Comparison of ENCODE assay signal across 8 mouse cellular contexts in the genomic region with DNA sequence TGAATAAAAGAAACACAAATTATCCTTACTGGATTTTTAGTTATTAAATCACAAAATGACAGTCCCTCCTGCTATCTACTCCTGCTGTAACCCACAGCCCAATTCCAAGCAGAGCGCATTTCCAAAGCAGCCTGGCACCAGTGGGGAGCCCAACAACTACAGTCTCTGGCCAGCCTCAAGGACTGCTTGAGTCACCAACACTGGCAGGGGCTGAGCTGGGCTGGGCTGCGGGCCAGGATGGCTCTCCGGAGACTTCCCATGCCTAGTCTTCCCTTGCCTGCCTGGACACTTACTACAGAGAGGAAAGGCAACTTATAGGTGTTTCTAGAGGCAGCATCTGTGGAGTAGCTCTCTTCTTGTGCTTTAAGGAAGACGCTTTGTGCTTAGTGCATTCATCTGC. TPM values are rescaled to one million over a fixed set of nuclear protein-coding genes. Genes with fewer than 3 reads are reported as not detected.
DNase-seq lines count a peak whose midpoint lies in the region; ATAC-seq lines count a peak whose summit lies in the region.

No protein-coding gene starts in this region.

- no peak overlapping the region for H3K9ac ChIP-seq in forebrain, embryonic 14.5 days (ENCODE audit: low read length)
- H3K9ac ChIP-seq in forebrain, embryonic 12.5 days = no peak overlapping the region
- H3K9ac ChIP-seq in midbrain, embryonic 16.5 days (ENCODE audit: low read depth, low read length) = no peak overlapping the region

- H3K27me3 ChIP-seq in forebrain, embryonic 14.5 days (replicated peaks; ENCODE audit: control insufficient read depth, insufficient read depth, low read length) = no peaks in the 10 kb centered on the region
- H3K27me3 ChIP-seq in forebrain, embryonic 12.5 days = no peaks in the 10 kb centered on the region
- H3K27me3 ChIP-seq in midbrain, embryonic 16.5 days (ENCODE audit: control insufficient read depth, insufficient read depth, low read depth, low read length) = no peaks in the 10 kb centered on the region

- 86% methylated on average over 4 of the region's 4 CpGs for WGBS in forebrain, embryonic 14.5 days
- 94% methylated on average over 4 of the region's 4 CpGs for WGBS in forebrain, embryonic 12.5 days
- 78% methylated on average over 4 of the region's 4 CpGs for whole genome bisulfite sequencing in midbrain, embryonic 16.5 days

- H3K4me2 ChIP-seq in forebrain, embryonic 14.5 days (ENCODE audit: low read length) = no peak overlapping the region
- H3K4me2 ChIP-seq in forebrain, embryonic 12.5 days = no peak overlapping the region
- H3K4me2 ChIP-seq in midbrain, embryonic 16.5 days (ENCODE audit: low read length) = no peak overlapping the region

- no peak overlapping the region for H3K4me3 ChIP-seq in forebrain, embryonic 14.5 days (ENCODE audit: low read depth, low read length)
- no peak overlapping the region for H3K4me3 ChIP-seq in forebrain, embryonic 12.5 days (replicated peaks)
- H3K4me3 ChIP-seq in midbrain, embryonic 16.5 days (ENCODE audit: low read depth, low read length) = no peak overlapping the region

- peak; percentile 36 for DNase-seq in forebrain, embryonic 14.5 days (ENCODE audit: low spot score)
- peak; percentile 96 for DNase-seq in adipocyte (ENCODE audit: low spot score)
- peak; percentile 53 to 84 for DNase-seq in cerebellum, postnatal 4 days (ENCODE audit: low spot score in 2 of 2)
- peak; percentile 71 to 78 for DNase-seq in layer of hippocampus, postnatal 10 days (ENCODE audit: low spot score in 2 of 2)
- peak; percentile 38 to 59 for DNase-seq in right cerebral cortex, postnatal 36 days (ENCODE audit: low spot score in 2 of 2)
- no peak for DNase-seq in thymus, postnatal 4 days

- H3K4me1 ChIP-seq in forebrain, embryonic 14.5 days (ENCODE audit: control insufficient read depth, insufficient read depth, low read length) = no peaks in the 10 kb centered on the region
- no peaks in the 10 kb centered on the region for H3K4me1 ChIP-seq in forebrain, embryonic 12.5 days
- no peaks in the 10 kb centered on the region for H3K4me1 ChIP-seq in midbrain, embryonic 16.5 days (ENCODE audit: control insufficient read depth, insufficient read depth, low read length)

- no peak overlapping the region for H3K27ac ChIP-seq in forebrain, embryonic 14.5 days (ENCODE audit: low read depth, low read length)
- H3K27ac ChIP-seq in forebrain, embryonic 12.5 days = no peak overlapping the region
- no peak overlapping the region for H3K27ac ChIP-seq in midbrain, embryonic 16.5 days (ENCODE audit: low read length)

- ATAC-seq in forebrain, embryonic 14.5 days = no peak
- no peak for ATAC-seq in forebrain, embryonic 12.5 days (ENCODE audit: low FRiP score)
- no peak for ATAC-seq in midbrain, embryonic 16.5 days

- H3K36me3 ChIP-seq in forebrain, embryonic 14.5 days (ENCODE audit: control insufficient read depth, insufficient read depth, low read length) = peaks cover 47% of the 10 kb centered on the region
- peaks cover 57% of the 10 kb centered on the region for H3K36me3 ChIP-seq in forebrain, embryonic 12.5 days (replicated peaks)
- H3K36me3 ChIP-seq in midbrain, embryonic 16.5 days (ENCODE audit: control insufficient read depth, insufficient read depth, low read length) = peaks cover 28% of the 10 kb centered on the region

- H3K9me3 ChIP-seq in forebrain, embryonic 14.5 days (replicated peaks; ENCODE audit: control insufficient read depth, low read length) = no peaks in the 10 kb centered on the region
- H3K9me3 ChIP-seq in forebrain, embryonic 12.5 days = no peaks in the 10 kb centered on the region
- no peaks in the 10 kb centered on the region for H3K9me3 ChIP-seq in midbrain, embryonic 16.5 days (replicated peaks; ENCODE audit: control insufficient read depth, low read length, poor library complexity, severe bottlenecking)

RNA-seq across cellular contexts. Expression of a gene that starts 48.6 kb away (rescaled TPM):
- 78.9 and 94.5 TPM in 2 replicates for polyA plus RNA-seq in forebrain, embryonic 14.5 days (2014; fragmentation: Nextera tagmentation; extraction: Ambion mirVana)
- 109 and 112 TPM in 2 replicates for polyA plus RNA-seq in forebrain, embryonic 12.5 days (2016; fragmentation: Nextera tagmentation; extraction: Ambion mirVana)
- 10 to 100 TPM; 18.8 to 19.9 TPM for total RNA-seq in layer of hippocampus, postnatal 10 days (2021)
- 38.8 and 42.7 TPM in 2 replicates for polyA plus RNA-seq in midbrain, embryonic 16.5 days (2015; fragmentation: Nextera tagmentation; extraction: Ambion mirVana)
